Mouse (Mus musculus) embryonic stem cell, embryonic (primary cell): ENCODE data around the gene Man1a.

Source experiments
- CTCF ChIA-PET, 4 experiments: fragments of 300-600 bp in 2 of 4; fragments of 350-600 bp in 2 of 4; sonication (Branson Sonifier 250); formaldehyde crosslinking; loops; one replicate each; lab custom pipeline; 2022; ENCODE audit warnings: inconsistent platforms in 2 of 4; lab: Charles Lee
- POLR2A ChIA-PET, 4 experiments: fragments of 300-600 bp in 2 of 4; fragments of 350-600 bp in 2 of 4; sonication (Branson Sonifier 250); formaldehyde crosslinking; loops; one replicate each; lab custom pipeline; 2022; ENCODE audit warnings: antibody characterized with exemption in 4 of 4, inconsistent platforms in 1 of 4; lab: Charles Lee

Gene Man1a

GRCm38 (mm10) chr10:54032316-54033092 lies 43.9 kb downstream of the Man1a start:
- ChIA-PET POLR2A (no interaction called here), CTCF (no interaction called here)

- ChIA-PET CTCF (no interaction called here), POLR2A (no interaction called here)
Observed at GRCm38 (mm10) chr10:54028866-54029265, 47.5 kb downstream of the Man1a start.

DNA sequence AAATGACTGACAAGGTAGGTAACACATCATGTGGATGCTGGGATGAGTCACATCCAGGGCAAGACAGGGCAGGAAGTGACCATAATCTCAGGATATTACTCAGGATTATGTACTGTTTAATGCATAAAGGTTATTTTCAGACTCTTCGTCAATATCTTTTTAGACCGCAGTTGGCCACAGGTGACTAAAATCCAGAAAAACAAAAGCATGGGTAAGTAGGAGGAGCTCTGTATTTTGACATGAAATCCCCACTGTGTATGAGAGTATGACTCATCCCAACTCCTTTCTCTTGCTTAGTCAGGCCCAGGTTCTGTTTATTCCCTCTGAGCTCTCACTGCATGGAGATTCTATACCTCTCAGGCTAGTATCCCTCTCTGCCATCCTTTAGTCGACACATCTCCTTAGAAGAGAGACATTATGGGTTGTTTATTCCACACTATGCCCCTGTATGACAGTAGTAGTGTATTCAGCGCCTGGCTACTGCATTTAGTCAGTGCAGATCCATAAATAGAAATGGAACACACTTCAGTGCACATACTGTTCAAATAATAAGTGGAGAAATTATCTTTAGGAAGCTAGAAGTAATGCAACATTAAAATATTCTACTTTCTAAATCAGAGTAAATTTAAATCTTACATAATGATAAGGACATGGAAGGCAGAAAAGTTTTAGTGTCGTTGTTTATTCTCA lies 49.5 kb downstream of the Man1a start:
- ChIA-PET CTCF (no interaction called here), POLR2A (no interaction called here)

DNA sequence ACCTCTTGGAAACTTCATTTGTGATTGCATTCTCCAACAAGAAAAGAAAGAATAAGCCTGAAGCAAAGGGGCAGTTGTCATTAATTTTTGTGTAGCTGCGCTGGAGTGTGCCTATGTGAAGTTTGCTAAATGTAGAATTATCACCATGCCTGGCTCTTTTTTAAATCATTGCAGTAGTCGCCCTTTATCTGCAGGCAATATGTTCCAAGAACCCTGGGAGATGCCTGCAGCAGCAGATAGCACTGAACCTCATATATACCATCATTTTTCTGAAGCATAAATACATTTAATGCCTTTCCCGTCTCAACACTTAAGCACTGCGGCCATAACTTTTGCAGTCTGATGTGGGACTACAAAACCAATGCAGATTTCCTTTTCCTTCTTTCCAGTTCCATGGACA lies 50.3 kb downstream of the Man1a start:
- POLR2A ChIA-PET: no interaction called here
- CTCF ChIA-PET: no interaction called here

GRCm38 (mm10) chr10:54017904-54018454 lies 58.4 kb downstream of the Man1a start:
- ChIA-PET CTCF (no interaction called here), POLR2A (no interaction called here)

GRCm38 (mm10) chr10:54014116-54014758 lies 62.2 kb downstream of the Man1a start:
- ChIA-PET POLR2A (no interaction called here), CTCF (no interaction called here)

DNA sequence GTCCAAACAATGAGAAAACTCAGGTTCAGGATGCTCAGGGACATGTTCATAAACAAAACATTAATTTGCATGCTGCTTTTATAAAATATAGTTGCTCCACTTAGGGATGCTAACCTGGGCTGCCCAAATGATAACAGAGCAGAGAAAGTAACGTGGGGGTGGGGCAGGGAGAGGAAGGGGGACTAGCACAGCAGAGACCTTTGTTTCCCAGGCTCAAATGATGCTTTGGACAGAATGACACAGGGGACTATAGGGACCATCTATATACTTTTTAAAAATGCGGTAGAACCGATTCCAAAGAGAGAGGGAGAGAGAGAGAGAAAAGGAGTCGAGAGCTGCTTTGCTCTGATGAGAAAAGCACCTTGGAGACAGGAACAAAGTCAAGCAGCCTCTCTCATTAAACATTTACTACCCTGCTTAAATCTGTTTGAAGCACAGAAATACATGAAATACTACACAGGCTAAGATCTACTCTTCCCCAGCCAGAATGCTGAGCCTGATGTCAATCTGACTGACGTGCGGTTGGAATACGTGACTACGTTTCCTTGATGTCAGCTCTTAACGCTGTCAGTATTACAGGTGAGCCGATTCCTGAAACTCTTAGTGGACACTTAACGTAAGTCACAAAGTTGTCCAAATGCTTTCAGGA lies 63.1 kb downstream of the Man1a start:
- CTCF ChIA-PET: no interaction called here
- POLR2A ChIA-PET: no interaction called here

DNA sequence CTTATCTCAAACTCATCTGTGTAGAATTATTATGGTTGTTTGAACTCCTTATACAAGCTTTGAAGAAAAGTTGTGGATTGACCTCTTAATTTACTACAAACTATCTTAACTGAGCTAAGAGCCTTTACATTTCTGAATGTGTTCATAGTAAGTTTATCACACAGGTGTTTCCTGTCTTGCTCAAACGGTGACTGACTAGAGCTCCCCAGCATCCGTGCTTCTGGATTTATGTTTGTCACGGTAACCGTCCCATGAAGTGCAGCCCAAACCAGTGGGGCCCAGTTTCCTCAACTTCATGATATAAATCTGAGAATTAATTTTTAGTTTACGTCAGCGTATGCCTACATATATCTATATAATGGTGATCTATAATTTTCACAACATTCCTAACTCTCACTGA lies 67.3 kb downstream of the Man1a start:
- POLR2A ChIA-PET: no interaction called here
- CTCF ChIA-PET: no interaction called here

GRCm38 (mm10) chr10:54006868-54007267 lies 69.5 kb downstream of the Man1a start:
- ChIA-PET POLR2A (no interaction called here), CTCF (no interaction called here)

DNA sequence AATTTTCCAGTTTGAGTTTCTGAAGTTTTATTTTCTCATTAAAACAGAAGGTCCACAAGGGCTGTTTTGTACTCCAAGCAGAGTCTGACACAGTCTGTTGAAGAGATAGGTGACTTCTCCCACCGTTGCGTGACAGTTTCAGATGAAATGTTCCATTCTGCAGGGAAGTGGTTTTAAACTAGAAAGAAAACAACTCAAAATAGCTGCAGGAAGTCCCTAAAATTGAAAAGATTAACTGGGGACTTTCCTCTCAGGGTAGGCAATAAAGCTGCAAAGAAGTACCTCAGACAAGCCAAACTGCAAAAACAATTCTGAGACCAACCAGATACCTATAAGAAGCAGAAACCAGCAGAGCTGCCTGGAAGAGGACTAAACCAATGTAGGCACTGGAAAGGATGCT lies 70.6 kb downstream of the Man1a start:
- ChIA-PET POLR2A (no interaction called here), CTCF (no interaction called here)

GRCm38 (mm10) chr10:54002936-54003335 lies 73.5 kb downstream of the Man1a start:
- CTCF ChIA-PET: no interaction called here
- POLR2A ChIA-PET: no interaction called here

DNA sequence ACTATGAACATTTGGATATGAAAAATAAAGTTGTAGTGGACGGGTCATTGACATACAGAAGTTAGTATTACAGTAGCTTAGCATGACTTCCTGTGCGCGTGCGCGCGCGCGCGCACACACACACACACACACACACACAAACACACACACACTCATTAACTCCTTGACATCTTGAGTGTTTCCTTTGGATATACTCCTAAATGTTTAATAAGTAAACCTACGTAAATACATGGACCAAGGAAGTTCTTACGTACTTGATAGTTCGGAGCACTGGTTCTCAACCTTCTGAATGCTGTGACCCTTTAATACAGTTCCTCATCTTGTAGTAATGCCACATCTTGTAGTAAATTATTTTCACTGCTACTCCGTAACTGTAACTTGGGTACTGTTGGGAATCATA lies 79.1 kb downstream of the Man1a start:
- ChIA-PET CTCF (no interaction called here), POLR2A (interaction anchor here in 1 of 4 experiments (0.6 kb wide), 1 partner anchor 53 kb away, joined by 3 read pairs; no protein-coding TSS in a partner anchor)

DNA sequence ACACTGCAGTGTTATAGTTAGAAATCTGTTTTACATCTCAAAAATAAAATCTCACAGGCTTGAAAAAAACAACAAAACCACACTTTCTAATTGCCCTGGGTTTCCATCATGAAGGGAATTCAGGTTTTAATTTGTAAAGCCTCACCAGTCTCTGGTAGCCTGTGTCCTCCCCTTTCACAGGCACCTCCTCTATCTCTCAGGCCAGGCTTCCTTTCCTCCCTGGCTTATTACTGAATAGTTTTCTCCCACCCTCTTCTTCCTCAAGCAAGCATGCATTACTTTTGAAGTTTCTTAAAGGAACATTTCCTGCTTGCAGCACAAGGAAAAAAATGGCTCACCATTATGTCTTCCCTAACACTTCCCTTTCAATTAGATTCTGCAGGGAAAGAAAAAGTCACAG lies 80.2 kb downstream of the Man1a start:
- CTCF ChIA-PET: no interaction called here

DNA sequence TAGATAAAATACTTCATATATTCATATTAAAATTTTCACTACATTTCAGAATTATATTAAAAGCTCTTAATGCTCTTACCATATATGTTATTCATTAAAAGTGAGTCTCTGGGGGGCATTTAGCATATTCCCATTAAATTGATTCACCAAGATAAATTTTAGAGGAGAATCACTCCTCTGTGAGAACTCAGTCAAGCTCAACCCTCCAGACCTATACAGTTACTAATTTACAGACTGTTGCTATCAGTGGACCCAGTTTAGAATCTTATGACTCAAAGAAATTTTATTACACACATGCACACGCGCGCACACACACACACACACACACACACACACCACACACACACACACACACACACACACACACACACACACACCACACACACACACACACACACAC lies 81.8 kb downstream of the Man1a start:
- POLR2A ChIA-PET: no interaction called here

More for the DNA sequence above, 80.2 kb downstream of the Man1a start:
- POLR2A ChIA-PET: interaction anchor here in 1 of 4 experiments (0.6 kb wide), 1 partner anchor 42 kb away, joined by 3 read pairs; no protein-coding TSS in a partner anchor

DNA sequence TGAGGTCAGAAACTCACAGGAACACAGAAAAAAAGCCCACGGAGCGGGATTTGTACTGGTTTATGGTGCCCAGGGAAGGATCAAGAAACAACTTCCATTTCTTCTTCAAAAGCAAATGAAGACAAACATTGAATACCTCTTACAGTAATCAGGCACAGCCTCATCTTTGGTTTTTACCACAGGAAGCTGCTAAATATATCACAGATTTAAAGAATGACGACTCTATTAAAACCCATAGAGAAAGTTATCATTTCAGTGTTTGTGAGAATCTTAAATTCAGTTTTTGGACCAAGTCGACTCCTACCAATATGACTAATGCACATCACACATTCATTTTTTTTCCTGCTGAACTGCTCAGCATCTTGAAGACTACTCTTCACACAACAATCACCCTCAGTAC lies 86.0 kb downstream of the Man1a start:
- POLR2A ChIA-PET: no interaction called here
- CTCF ChIA-PET: interaction anchor here in 1 of 4 experiments (0.6 kb wide), 1 partner anchor 9 kb away, joined by 3 read pairs; no protein-coding TSS in a partner anchor

More for the DNA sequence above, 81.8 kb downstream of the Man1a start:
- CTCF ChIA-PET: no interaction called here

GRCm38 (mm10) chr10:53984894-53985293 lies 91.5 kb downstream of the Man1a start:
- CTCF ChIA-PET: no interaction called here
- POLR2A ChIA-PET: no interaction called here

DNA sequence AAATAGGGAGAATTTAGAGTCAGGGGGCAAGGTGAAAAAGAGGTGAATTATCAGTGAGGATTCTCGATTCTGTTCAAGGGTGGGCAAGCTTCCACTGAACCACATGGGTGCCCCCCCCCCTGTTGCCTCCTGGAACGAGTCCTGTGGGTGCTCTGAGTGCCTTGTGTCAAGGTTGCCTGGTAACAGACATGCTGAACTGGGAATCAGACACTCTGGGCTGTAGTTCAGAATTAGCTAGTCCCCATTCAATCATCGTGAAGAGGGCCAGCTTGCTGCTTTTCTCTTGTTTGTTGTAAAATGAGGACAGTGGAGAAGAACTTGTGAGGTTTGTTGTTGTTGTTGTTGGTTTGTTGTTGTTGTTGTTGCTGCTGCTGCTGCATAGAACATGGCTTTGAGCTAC lies 92.3 kb downstream of the Man1a start:
- ChIA-PET CTCF (no interaction called here), POLR2A (no interaction called here)

DNA sequence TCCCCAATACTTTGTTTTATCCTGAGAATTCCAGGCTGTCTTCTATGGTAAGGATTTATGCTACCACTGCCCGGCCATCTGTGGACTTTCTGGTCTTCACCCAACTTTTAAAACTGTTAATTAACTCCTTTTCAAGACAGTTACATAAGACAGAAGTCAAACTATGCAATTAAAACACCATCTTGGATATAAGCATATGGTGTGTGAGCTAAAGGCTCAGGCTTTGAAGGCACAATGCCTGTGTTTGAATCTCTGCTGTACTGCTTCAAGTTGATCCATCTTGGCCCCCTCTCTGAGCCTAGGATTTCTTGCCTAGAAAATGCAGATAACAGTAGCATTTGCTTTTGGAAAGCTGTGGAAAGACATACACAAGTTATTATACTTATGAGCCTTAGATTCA lies 97.8 kb downstream of the Man1a start:
- ChIA-PET POLR2A (no interaction called here), CTCF (no interaction called here)

GRCm38 (mm10) chr10:53974180-53974579 lies 102.2 kb downstream of the Man1a start:
- POLR2A ChIA-PET: interaction anchor here in 1 of 4 experiments (0.7 kb wide), 1 partner anchor 920 kb away, joined by 3 read pairs; no protein-coding TSS in a partner anchor
- CTCF ChIA-PET: no interaction called here
